Mouse (Mus musculus): ENCODE data around the gene Hc.

Gene Hc

DNA sequence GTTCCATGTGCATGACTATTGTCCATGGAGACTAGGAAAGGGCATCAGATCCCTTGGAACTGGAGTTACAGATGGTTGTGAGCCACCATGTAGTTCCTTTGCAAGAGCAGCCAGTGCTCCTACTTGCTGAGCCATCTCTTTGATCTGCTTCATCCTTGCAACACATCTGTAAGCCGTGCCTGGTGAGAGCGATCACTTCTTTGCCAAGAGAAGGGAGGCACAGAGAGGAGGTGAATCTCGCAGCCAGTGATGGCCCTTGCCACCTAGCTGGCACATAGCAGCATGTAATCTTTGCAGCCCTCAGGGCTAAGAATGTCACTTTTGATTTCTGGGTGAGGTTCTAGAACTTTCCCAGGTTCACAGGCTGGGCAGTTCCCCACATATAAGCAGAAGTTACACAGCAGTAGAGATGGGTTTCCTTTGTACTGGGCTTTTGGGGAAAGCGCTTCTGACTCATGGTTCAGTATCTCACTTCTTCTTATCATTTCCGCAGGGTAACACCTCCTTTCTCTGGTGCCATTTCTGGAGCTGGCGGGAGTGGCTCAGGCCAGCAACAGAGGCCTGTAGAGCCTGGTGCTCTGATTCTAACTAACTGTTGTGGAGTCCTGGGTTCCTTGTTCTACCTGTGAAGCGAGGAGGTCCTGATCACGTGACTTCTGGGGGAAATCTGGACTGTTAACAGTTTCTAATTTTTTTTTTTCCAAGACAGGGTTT, 84.1 kb downstream of the Hc start:
- DNase-seq (ENCODE audit: low spot score in 2 of 2) = peak in 1 of 2 experiments; percentile 37

DNA sequence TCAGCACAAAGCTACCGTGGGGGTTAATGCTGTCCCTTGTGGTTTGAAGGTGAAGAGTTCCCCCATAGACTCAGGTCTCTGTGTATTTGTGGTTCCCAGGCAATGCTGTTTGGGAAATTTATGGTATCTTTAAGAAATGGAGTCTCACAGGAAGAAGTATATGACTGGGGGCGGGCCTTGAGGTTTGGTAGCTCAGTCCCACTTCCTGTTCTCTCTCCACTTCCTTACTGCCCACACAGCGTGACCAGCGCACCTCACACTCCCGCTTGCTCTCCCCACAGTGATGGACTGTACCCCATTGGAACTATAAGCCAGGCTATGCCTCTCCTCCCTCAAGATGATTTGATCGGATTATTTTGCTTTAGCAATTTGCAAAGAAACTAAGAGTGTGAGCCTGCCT, 84.8 kb downstream of the Hc start:
- DNase-seq (ENCODE audit: low spot score in 2 of 2) = no peak

DNA sequence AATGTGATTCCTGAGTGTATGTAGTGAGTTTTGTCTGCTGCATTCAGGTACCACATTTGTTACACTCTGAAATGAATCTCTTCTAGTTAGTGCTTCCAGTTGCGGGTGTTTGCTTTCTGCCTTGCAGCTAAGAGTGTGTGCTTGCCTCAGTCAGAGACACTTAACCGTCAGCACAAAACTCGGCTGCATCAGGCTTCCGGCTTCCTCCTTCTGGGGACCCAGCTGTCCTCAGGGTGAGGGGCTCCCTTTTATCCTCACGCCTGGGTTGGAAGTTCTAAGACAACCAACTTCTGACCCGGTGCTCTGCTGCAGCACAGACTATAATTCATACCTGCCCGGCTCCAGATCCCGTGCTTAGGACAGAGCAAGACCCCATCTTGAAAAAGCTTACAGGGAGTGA, 88.2 kb downstream of the Hc start:
- DNase-seq (ENCODE audit: low spot score in 2 of 2) = no peak

DNA sequence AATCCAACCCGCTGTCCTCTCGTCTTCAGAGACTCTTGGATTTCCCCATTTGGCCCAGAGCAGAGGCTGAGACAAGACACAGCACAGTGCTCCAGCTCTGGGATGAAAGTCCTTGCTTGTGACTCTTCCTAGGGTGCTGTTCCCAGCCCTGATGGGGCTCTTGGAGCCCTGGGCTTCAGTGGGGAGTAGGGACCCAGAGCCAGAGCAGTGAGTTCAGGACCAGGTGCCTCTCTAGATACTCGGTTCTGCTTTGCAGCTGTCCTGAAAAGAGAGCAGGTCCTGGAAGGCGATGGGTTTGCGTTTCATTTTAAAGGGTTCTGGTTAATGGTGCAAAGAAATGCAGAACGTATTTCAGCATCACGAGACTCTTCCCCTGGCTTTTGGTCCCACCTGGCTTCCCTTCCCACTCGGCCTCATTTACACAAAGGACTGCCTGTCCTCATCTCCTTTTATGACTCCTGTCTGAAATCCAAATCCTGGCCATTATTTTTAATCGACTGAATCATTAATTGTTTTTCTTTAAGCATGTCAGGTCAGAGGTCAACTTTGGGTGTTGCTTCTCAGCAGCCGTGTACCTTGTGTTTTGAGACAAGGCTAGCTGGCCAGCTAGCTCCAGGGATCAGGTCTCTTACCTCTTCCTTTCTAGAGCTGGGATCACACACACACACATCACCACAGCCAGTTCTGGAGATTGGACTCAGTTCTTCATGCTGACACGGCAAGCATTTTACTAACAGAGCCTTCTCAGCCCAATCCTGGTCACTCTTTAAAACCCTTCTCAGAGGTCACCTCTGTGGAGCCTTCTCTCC, 90.0 kb downstream of the Hc start:
- DNase-seq (ENCODE audit: low spot score in 2 of 2) = no peak

DNA sequence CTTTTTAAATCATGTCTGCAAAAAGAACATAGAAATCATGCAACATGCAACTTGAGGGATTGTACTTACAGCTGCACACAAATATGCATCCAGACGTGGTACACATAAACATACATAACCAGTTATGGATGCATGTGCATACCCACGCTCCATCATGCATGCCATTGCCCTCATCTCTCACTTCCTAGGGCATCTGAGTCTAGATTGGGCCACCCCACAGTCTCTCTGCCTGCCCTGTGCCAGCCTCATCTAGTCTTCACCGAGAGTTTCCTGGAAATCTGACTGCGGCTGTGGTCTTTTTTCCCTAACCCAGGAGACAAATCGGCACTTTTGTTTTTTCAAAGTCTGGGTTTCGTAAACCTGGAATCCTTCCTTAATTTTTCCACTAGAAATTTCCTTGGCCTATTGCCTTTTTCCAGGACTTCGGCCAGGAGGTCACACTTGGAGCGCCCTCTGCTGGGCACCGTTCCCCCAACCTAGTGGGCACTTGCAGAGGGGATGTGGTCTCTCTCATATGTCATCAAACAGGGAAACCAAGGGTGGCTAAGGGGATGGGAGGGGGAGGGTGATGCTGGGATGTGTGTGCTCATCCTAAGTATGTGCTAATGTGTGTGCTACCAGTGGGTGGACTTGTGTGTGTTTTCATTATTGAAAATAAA, 91.0 kb downstream of the Hc start:
- DNase-seq (ENCODE audit: low spot score in 2 of 2) = peak; percentile 63 to 71

DNA sequence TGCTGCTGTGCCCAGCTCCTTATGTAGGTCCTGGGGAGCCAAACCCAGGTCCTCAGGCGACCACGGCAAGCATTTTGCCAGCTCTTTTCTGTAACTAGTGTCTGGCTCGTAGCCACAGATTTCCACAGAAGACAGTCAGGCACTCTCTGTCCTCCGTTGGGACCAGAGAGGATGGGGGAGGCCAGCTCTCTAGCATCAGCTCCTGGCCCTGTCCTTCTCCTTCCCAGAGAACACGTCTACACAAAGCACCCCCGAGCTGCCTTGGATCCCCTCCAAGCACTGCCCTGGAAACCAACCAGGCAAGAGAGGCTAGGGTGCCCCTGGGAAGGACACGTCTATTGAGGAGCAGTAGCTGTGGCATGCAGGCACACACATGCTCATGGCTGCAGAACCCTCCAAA, 92.1 kb downstream of the Hc start:
- DNase-seq (ENCODE audit: low spot score in 2 of 2) = no peak

DNA sequence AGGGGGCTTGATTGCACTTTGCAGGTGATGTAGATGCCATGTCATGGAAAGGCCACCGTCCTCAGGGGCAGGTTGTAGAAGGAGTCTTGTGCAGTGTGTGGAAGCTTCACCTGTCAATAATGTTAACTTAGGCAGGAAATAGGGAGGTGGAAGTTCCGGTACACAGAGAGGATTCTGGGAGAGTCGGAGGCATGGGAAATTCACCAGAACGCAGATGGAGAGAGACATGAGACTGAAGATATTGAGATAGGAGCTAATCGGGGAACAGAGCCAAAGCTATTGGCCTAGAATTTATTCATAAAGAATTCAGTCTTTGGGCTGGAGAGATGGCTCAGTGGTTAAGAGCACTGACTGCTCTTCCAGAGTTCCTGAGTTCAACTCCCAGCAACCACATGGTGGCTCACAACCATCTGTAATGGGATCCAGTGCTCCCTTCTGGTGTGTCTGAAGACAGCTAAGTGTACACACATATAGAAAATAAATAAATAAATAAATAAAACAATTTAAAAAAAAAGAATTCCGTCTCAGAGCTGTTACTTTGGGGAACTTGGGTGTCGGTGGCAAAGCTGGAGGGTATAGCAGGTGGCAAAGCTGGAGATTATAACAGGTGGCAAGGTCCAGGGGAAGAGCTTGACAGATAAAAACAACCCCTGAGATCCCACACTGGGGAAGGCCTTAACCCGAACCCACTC, 94.8 kb downstream of the Hc start:
- no peak for DNase-seq (ENCODE audit: low spot score in 2 of 2)

DNA sequence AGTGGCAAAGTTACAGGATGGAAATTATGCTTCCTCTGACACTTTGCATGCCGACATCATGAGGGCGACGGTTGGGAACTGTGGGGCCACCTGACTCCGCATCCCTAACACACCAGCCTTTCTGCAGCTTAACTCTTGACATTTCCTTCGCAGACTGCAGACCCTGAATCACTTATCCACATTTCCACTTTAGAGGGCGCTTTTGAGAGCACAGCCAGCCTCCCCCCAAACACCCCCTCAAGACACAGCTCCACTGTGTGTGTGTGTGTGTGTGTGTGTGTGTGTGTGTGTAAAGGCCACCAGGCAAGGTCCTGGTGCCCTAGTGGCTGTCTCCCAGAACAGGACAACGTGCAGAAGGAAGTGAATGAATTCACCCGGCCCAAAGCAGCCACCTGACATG, 95.4 kb downstream of the Hc start:
- no peak for DNase-seq (ENCODE audit: low spot score in 2 of 2)

DNA sequence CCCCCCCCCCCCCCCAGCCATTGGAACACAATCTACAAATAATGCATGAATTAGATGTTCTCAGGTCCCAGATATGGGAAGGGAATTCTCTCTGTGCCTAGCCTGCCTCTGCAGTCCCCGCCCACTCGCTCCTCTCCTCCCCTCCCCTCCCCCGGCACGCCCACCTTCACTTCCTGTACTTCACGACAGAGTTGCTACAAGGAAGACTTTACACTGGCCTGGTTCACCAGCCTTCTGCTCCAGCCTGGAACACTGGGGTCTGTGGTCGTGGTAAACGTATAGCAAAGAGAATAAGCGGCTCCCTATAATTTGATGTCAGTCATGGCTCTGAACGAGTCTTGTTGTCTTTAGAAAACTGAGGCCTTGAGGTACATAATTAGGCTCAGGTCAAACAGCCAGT, 95.9 kb downstream of the Hc start:
- peak; percentile 21 to 30 for DNase-seq (ENCODE audit: low spot score in 2 of 2)

DNA sequence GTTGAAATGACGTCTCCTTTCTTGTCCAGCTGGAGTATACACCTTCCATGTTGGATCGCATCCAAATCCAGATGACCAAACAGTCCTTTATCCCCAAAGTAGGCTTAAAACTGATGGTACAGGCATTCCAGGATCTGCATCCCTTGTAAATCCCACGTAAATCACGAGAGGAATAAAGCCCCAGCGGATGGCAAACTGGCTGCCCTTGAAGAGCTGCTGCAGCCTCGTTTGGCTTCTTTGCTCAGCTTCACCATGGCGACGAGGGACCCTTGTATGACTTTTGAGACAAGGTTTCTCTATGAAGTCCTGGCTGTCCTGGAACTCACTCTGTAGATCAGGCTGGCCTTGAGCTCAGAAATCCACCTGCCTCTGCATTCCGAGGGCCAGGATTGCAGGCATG, 96.6 kb downstream of the Hc start:
- no peak for DNase-seq (ENCODE audit: low spot score in 2 of 2)

DNA sequence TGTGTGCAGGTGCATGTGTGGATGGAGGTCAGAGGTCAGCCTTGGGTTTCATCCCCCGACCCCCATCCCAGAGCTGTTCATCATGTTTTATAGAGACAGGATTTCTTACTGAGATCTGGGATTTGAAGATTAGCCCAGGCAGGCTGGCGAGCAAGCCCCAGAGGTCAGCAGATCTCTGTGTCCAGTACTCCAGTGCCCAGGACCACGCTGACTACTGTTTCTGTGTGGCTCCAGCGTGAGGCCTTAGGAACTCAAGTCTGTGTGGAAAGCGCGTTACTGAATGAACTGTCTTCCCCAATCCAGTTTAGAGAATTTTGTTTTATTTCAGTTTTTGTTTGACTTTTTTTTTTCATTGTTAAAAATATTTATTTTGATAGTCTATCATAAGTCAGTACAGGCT, 97.0 kb downstream of the Hc start:
- no peak for DNase-seq (ENCODE audit: low spot score in 2 of 2)

DNA sequence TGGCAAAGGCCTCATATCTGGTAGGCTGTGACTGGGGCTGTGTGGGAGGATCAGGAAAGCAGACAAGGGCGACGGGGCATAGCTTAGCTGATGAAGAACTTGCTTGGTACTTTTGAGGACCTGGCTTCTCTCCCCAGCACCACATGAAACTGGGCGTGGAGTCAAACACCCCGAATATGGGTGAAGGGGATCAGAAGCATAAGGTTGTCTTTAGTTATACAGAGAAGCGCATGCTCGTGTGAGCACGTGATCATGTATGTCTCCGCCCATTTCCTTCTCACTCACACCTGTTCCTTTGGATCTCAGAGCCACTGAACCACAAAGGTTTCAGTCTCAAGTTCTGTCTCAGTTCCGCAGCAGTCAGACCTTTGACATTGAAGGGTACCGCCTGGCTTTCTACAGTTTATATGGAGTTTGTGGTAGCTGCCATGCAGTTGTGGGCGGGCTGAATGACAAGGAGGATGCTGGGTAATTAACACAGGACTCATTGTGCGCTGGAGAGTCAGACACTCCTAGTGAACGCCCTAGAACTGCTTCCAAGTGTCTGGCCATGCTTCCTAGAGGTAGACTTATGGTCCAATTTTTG, 97.8 kb downstream of the Hc start:
- peak; percentile 49 to 63 for DNase-seq (ENCODE audit: low spot score in 2 of 2)

DNA sequence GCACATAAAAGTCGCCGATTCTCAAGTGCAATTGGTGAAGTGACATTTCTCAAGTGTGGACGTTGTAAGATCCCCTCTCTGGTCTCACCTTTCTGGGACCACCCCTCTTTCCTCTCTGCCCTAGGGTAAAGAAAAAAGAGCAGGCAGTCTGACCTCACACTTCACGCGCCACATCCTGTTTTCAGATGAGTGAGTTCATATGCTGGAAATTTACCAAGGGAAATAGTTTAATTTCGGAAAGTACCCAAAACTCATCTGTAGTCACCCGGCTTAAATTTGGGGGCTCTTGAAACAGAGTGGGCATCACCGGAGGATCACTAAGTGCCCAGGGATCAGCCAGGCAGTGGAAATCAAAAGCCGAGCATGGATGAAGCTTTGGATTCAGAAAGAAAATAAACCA, 98.3 kb downstream of the Hc start:
- DNase-seq (ENCODE audit: low spot score in 2 of 2) = peak; percentile 44 to 49

DNA sequence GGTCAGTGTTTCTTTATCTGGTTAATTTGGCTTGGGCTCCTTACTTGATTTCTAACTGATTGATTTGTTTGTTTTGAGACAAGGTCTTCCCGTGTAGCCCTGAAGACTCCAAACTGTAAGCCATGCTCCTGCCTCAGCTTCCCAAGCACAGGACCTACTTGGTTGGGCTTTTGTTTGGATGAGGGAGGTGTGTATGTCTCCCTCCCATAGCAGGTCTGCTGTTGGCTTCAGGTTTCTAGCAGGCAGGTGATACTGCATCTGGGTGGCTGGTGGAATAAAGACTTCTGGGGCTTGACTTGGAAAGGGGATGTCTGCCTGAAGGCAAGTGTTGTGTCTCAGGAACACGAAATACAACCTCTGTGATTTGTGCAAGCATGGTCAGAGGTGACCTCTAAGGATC, 99.0 kb downstream of the Hc start:
- no peak for DNase-seq (ENCODE audit: low spot score in 2 of 2)

DNA sequence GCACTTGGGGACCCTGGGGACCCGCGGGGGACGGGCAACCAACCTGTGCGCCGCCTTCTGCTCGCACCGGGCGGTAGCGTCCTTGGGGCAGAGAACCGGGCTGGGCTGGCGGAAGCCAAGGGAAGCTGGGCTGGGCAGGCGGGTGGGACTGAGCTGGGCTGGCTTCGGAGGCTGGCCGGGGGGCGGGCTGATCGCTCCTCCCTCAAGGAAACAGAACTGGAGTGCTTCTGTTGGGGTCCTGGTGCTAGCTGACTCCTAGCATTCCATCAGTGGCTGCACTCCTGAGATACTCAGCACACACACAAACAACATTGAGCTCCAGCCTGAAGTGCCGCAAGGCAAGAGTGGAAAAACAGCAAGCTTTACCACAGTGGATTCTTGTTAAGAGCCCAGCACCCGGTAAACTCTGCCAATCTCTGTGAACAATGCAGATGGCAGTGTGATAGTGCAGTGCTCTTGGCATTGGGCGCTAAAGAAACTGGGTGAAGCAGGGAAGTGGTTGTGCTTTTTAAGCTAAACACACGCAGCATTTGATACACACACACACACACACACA, 99.7 kb downstream of the Hc start, which contains the start of gene Traf1:
TSS of gene Traf1 (minus strand) at position 292 of the 556 bp plus-strand sequence.
- peak; percentile 49 to 64 for DNase-seq (ENCODE audit: low spot score in 2 of 2)

DNA sequence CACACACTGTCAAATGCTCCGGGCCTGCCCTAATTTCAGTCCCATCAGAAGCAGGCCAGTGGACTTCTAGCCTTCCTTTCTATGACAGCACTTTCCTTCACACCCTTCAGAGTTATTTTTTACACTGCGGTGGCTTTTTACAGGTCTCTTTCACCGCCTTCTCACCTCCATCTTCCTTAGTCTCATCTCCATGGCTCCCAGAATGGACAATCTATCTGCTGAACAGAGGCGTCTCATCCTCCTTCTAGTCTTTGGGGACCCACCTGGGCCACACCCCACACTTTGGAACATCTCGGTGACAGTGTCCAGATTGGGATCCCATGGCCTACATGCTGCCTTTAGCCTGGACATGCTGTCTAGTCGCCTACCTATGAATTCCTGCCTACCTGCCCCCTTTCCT, 100.3 kb downstream of the Hc start:
- DNase-seq (ENCODE audit: low spot score in 2 of 2) = no peak

DNA sequence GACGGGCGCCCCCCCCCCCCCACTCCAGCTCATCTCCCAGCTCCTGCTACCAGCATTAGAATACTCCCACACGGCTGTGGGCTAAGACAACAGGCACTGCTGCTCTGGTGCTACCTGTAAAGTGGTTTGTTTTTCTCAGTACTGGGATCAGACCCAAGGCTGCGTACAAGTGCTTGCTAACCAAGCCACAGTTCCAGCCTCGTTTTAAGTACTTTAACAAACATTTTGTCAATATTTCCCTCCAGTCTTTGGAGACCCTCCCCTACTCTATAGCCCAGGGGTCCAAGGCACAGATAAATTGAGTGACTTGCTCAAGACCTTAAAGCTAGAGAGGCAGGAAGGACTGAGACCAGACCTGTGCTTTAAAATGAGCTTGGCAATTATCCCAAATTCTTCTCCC, 100.8 kb downstream of the Hc start:
- DNase-seq (ENCODE audit: low spot score in 2 of 2) = no peak

DNA sequence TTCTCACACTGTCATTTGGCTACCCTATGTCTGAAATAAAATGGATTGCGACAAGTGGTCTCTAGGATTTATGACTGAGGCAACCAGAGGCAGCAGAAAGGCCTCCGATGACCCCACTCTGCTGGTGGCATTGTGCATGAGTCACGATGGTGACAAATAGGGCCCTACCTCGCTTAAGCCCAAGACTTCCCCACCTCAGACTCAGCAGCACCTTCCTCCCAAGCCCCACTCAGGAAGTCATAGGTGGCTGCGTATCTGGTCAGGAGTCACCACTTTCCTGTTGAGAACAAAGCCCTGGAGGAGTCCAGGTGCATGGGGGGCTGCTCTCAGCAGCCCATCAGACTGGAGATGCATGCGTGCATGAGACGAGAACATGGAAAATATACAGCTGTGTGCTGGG, 102.7 kb downstream of the Hc start:
- no peak for DNase-seq (ENCODE audit: low spot score in 2 of 2)

DNA sequence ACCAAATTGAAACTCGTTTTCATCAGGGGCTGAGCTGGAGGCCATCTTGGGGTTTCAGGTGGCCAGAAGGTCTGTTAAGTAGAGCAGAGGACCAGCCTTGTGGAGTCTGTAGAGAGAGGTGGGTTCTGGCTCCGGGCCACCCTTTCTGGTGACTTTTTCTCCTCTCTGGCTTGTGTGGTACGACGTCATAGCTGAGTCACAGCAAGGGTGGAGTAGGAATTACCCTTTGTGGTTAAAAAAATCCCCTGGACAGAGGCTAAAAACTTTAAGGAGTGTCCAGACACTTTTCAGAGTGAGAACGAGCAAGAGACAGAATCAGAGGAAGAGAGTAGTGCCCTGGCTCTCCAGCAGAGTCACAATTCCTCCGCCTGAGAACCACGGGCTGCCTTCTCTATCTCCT, 103.2 kb downstream of the Hc start:
- DNase-seq (ENCODE audit: low spot score in 2 of 2) = no peak

DNA sequence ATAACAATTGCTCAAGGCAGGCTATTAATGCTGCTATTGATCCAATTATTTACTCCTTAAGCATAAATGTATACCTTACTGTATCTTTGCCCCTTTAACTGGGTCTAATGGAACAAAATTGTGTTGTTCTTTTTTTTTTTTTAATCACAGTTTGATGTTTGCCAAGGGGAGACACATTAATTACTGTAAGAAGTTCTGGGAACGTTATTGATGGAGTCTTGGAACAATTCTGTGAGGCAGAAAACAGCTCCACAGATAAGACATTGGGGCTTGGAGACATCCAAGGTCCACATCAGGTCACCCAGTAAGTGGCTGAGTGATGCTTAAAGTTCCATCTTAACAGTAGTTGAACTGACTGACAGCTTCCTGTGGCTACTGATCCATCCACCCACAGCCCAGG, 103.8 kb downstream of the Hc start:
- no peak for DNase-seq (ENCODE audit: low spot score in 2 of 2)

DNA sequence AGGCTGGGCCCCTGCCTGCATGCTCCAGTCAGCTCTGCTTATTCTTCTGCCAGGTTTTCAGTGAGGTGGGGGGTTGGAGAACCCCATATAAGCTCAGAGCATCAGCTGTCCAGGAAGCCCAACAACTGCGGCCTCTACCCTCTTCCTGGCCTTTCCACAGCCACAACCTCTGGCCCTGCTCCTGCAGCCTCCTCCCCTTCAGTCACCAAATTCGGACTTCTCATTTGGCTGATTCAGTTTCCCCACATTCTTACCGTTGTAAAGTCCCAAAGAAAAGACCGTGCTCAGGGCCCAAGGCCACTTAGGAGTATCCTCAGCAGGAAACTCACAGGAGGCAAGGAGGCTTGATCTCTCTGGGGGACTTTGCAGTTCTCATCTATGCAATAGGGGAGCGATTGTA, 104.3 kb downstream of the Hc start:
- no peak for DNase-seq (ENCODE audit: low spot score in 2 of 2)

DNA sequence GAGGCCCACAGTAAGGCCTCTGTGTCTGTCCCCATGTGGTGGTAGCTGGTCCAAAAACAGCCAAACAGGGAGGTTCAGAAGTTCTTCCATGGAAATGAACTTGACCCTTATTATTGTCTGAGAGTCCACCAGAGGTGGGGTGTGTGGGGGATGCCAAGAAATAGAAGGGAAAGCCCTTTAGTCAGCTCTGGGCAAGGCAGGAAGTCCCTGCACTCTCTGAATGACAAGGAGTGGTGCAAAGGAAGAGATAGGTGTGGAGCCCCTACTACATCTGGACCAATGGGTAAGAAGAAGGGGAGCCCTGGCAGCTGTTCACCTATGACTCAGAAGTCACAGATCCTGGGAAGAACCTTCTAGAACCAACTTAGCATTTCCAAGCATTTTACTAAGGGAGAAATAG, 106.9 kb downstream of the Hc start:
- peak; percentile 12 to 40 for DNase-seq (ENCODE audit: low spot score in 2 of 2)
